Mouse (Mus musculus) heart, embryonic 11.5 days (tissue): Measurements from ENCODE around the gene Adamts18. TPM values are rescaled to one million over a fixed set of nuclear protein-coding genes. Genes with fewer than 3 reads are reported as not detected.

Experiments
- ATAC-seq: fragments of 200-750 bp; cut with Nextera tagmentation; replicated peaks from 2 replicates; pipeline ENCODE4 v1.8.0; 2017; ENCODE audit warnings: moderate library complexity; ENCODE audit not compliant: insufficient number of reproducible peaks, low FRiP score, low TSS enrichment
- H3K27ac ChIP-seq: fragments of 300-500 bp; sonication (generic); 2 replicates; pipeline ENCODE4 v1.5.1; 2014; ENCODE audit warnings: mild to moderate bottlenecking, low read depth, low read length
- H3K27me3 ChIP-seq: fragments of 300-500 bp; sonication (generic); 2 replicates; pipeline ENCODE4 v1.6.1; 2014; ENCODE audit warnings: mild to moderate bottlenecking, low read length, mixed read lengths; ENCODE audit not compliant: control insufficient read depth, insufficient read depth
- H3K36me3 ChIP-seq: fragments of 300-500 bp; sonication (generic); 2 replicates; pipeline ENCODE4 v1.6.1; 2014; ENCODE audit warnings: mild to moderate bottlenecking, low read length, moderate library complexity, mixed read lengths; ENCODE audit not compliant: control insufficient read depth, insufficient read depth
- H3K4me1 ChIP-seq: fragments of 300-500 bp; sonication (generic); 2 replicates; pipeline ENCODE4 v1.6.1; 2014; ENCODE audit warnings: low read length; ENCODE audit not compliant: control insufficient read depth, insufficient read depth
- H3K4me2 ChIP-seq: fragments of 300-500 bp; sonication (generic); 2 replicates; pipeline ENCODE4 v1.6.1; 2014; ENCODE audit warnings: mild to moderate bottlenecking, moderate library complexity
- H3K4me3 ChIP-seq: fragments of 300-500 bp; sonication (generic); 2 replicates; pipeline ENCODE4 v1.5.1; 2014; ENCODE audit warnings: low read depth, low read length
- H3K9ac ChIP-seq: fragments of 300-500 bp; sonication (generic); 2 replicates; pipeline ENCODE4 v1.6.1; 2014; ENCODE audit warnings: mild to moderate bottlenecking, low read depth, low read length, moderate library complexity
- H3K9me3 ChIP-seq: fragments of 300-500 bp; sonication (generic); replicated peaks from 2 replicates; pipeline ENCODE4 v1.6.1; 2016; ENCODE audit warnings: low read length; ENCODE audit not compliant: control insufficient read depth
- WGBS: fragments of 180-500 bp; shearing (Covaris S2); extraction: QIAGEN DNeasy Blood & Tissue Kit; methylation state at CpG from one replicate; pipeline ENCODE4 v1.1.7; 2014; ENCODE audit not compliant: insufficient replicate concordance; 5-methylcytosine and 5-hydroxymethylcytosine counted together
- polyA plus RNA-seq: library from polyadenylated mRNA; unstranded; fragments of >200 nt; fragmentation: Nextera tagmentation; extraction: Ambion mirVana; gene quantifications from 2 replicates; pipeline ENCODE4 v1.2.1, GENCODE M21; 2014

Adamts18 gene
- polyA plus RNA-seq, 1 experiment from 2014 or later: 4.6 TPM

DNA sequence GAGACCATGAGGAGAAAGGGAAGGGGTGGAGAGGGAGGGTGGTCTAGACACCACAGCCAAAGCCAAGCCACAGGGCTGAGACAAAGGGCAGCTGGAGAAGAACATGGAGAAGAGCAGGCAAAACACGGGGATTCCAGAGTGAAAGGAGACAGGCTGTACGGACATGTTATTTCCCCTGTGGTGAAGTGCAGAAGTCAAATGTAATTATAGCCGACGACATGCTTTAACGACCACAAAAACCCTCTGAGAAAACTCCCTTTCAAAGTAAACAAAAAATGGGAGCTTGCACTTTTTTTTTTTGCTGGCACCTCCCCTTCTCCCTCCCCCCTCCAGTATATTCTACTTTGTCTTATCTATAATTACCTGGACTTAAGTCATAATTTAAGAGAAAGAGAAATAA, 92.7 kb downstream of the Adamts18 start:
- Histone ChIP-seq H3K27me3 (no peaks in the 10 kb centered on the region), H3K4me3 (no peak overlapping the region), H3K4me1 (no peaks in the 10 kb centered on the region), H3K9ac (no peak overlapping the region), H3K27ac (no peak overlapping the region), H3K36me3 (no peaks in the 10 kb centered on the region), H3K9me3 (no peaks in the 10 kb centered on the region), H3K4me2 (no peak overlapping the region)
- WGBS: 76% methylated on average over 5 of the region's 5 CpGs
- no peak for ATAC-seq

DNA sequence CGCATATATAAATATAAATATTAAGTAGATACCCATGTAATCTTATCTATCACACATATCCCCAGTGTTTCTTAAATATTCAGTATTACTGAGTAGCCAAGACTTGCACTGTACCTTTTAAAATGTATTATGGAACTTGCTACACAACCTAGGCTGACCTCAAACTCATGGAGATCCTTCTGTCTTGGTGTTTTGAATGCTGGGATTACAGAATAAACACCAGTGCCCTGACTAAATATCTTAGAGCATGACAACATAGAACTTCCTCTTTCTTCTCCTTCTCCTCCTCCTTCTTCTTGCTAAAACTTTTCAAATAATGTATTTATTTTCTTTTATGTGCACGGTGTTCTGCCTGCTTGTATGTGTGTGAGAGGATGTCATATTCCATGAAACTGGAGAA, 95.4 kb downstream of the Adamts18 start:
- H3K4me3 ChIP-seq: no peak overlapping the region
- no peaks in the 10 kb centered on the region for H3K36me3 ChIP-seq
- no peak overlapping the region for H3K9ac ChIP-seq
- no peaks in the 10 kb centered on the region for H3K27me3 ChIP-seq
- H3K27ac ChIP-seq: no peak overlapping the region
- WGBS: 78% methylated on average over 2 of the region's 2 CpGs
- H3K4me2 ChIP-seq: no peak overlapping the region
- H3K9me3 ChIP-seq: no peaks in the 10 kb centered on the region
- H3K4me1 ChIP-seq: no peaks in the 10 kb centered on the region
- no peak for ATAC-seq

DNA sequence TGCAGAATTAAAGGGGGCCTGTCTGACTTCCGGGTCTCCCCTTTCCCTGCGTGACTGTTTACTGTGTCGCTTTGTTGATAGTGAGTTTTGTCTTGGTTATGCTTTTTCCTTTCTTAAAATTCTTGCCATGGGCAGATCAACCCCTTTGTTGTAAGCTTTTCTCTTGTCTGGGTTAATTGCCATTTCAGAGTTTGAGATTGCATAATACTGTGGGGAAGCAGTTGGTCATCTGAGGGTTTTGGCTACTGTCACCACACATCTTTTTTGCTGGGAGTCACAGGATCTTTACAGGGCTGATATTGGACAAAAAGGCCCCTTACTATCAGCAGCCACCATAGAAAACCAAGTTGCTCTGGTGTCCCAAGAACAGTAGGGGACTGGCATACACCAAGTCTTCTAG, 96.2 kb downstream of the Adamts18 start:
- no peak overlapping the region for H3K9ac ChIP-seq
- no peak overlapping the region for H3K4me2 ChIP-seq
- H3K4me3 ChIP-seq: no peak overlapping the region
- no peaks in the 10 kb centered on the region for H3K9me3 ChIP-seq
- 80% methylated on average over 3 of the region's 3 CpGs for WGBS
- no peaks in the 10 kb centered on the region for H3K27me3 ChIP-seq
- H3K36me3 ChIP-seq: no peaks in the 10 kb centered on the region
- no peak overlapping the region for H3K27ac ChIP-seq
- ATAC-seq: no peak
- H3K4me1 ChIP-seq: no peaks in the 10 kb centered on the region

- Histone ChIP-seq H3K27me3 (no peaks in the 10 kb centered on the region), H3K4me3 (no peak overlapping the region), H3K4me1 (no peaks in the 10 kb centered on the region), H3K9ac (no peak overlapping the region), H3K4me2 (no peak overlapping the region), H3K9me3 (no peaks in the 10 kb centered on the region), H3K27ac (no peak overlapping the region), H3K36me3 (no peaks in the 10 kb centered on the region)
- 69% methylated on average over 9 of the region's 9 CpGs for WGBS
- ATAC-seq: no peak
Observed at GRCm38 (mm10) chr8:113735496-113736060, 113.0 kb downstream of the Adamts18 start.

DNA sequence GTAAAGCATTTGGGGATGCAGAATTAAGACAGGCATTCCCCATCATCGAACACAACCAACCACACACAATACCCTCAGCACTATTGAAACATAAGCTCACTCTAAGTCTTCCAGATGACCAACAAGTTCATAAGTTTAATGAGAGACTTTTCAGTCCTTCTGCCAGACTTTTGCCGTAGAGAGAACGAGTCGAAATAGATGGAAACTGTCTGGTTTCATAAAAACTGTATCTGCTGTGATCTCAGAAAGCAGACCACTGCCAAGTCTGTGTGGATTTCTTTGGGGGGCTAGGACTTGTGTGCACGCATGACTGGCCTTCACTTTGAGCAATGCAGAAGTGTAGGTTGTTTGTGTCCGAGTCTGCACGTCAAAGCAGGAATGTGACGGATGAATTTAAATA, 123.2 kb downstream of the Adamts18 start:
- WGBS: 73% methylated on average over 8 of the region's 8 CpGs
- no peak for ATAC-seq
- no peaks in the 10 kb centered on the region for H3K9me3 ChIP-seq

DNA sequence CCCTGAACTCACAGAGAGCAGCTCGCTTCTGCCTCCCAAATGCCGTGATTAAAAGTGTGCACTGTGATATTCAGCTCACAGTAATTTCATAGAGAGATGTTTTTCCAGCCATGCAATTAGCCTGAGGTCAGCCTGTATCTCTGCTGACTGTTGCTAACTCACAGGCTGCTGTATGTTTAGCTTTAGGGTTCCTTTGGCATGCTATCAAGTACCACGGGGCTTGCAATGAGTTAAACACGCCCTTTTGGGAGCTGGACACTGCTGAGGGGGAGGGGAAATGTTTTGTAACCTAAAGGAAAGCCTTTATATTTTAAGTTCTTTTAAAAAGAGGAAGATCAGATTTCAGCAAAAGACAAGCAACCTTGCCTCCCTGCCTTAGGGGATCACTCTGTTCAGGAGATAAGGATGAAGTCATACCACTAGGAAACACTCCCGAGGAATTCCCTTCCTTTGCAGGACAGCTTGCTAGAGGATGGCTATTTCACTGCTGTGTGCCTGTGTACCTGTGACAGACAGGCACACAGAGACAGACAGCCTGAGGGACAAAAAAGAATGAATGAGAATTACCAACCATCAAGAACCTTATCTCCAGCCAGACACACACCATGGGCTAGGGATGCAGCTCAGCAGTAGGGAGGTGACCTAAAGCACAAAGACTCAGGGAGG, 124.5 kb downstream of the Adamts18 start:
- no peaks in the 10 kb centered on the region for H3K27me3 ChIP-seq
- no peaks in the 10 kb centered on the region for H3K9me3 ChIP-seq
- H3K9ac ChIP-seq: no peak overlapping the region
- H3K4me3 ChIP-seq: no peak overlapping the region
- 33% methylated on average over 5 of the region's 5 CpGs for WGBS
- no peak for ATAC-seq
- H3K4me1 ChIP-seq: no peaks in the 10 kb centered on the region
- no peak overlapping the region for H3K27ac ChIP-seq
- no peaks in the 10 kb centered on the region for H3K36me3 ChIP-seq
- no peak overlapping the region for H3K4me2 ChIP-seq

More for the DNA sequence above, 123.2 kb downstream of the Adamts18 start:
- Histone ChIP-seq H3K27me3 (no peaks in the 10 kb centered on the region), H3K27ac (no peak overlapping the region), H3K4me2 (no peak overlapping the region), H3K4me3 (no peak overlapping the region), H3K9ac (no peak overlapping the region), H3K36me3 (no peaks in the 10 kb centered on the region), H3K4me1 (no peaks in the 10 kb centered on the region)

DNA sequence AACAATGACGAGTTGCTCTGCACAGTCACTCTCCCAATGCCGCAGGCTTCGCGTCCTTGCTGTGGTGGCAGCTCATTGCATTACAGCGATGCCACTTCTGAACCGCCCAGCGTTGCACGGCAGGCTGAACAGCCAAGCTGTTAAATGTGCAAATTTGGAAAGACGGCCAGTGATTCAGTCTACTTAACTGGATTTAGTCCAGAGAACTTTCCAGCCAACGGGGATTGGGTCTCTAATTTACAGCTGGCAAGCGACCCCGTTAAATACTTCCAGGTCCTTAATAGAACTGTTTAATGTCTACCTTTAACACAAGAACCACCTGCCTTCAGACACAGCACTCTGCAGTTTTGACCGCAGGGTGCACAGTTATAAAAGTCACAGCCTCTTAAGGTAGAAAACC, 127.1 kb downstream of the Adamts18 start:
- Histone ChIP-seq H3K9ac (no peak overlapping the region), H3K36me3 (no peaks in the 10 kb centered on the region), H3K27ac (no peak overlapping the region), H3K27me3 (no peaks in the 10 kb centered on the region), H3K4me1 (no peaks in the 10 kb centered on the region), H3K4me3 (no peak overlapping the region), H3K4me2 (no peak overlapping the region), H3K9me3 (no peaks in the 10 kb centered on the region)
- 88% methylated on average over 13 of the region's 13 CpGs for WGBS
- no peak for ATAC-seq

DNA sequence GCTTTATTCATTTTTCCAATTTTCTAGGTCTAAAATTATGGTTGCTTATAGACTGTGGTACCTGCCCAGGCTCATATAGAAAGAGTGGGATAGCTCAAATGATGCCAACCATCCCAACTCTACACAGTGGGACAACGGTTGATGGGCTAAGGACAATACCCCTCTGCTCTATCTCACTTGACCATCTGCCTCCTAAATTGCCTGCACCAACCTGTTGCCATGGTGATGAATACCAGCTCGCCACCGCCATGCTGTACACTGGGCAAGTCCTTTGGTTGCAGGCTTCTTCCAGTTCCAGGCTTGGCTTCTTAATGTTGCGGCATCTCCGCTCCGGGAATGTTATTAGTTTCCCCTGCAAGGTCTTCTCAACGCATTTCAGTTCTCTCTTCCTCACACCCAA, 143.6 kb downstream of the Adamts18 start:
- Histone ChIP-seq H3K4me2 (no peak overlapping the region), H3K9me3 (no peaks in the 10 kb centered on the region), H3K27me3 (no peaks in the 10 kb centered on the region), H3K27ac (no peak overlapping the region), H3K9ac (no peak overlapping the region), H3K4me1 (no peaks in the 10 kb centered on the region), H3K36me3 (no peaks in the 10 kb centered on the region), H3K4me3 (no peak overlapping the region)
- 87% methylated on average over 7 of the region's 7 CpGs for WGBS
- no peak for ATAC-seq
